Mouse (Mus musculus): ENCODE results near the gene Selenop.
"Not testable (repeated sequence)": the region's sequence is repeated elsewhere in the genome, so short reads cannot be mapped to it uniquely, and the experiment has no call there.

Selenop gene

GRCm38 (mm10) chr15:3268247-3268646 is at the start of gene Selenop:
Gene Selenop (plus strand): TSS chr15:3268547.
- no peak for DNase-seq

- not testable (repeated sequence) for DNase-seq
Measured at GRCm38 (mm10) chr15:3218668-3219067, 49.7 kb upstream of the Selenop start.

GRCm38 (mm10) chr15:3222803-3223437 is 45.4 kb upstream of the Selenop start:
- no peak for DNase-seq

- DNase-seq: no peak
Measured at GRCm38 (mm10) chr15:3226573-3226972, 41.8 kb upstream of the Selenop start.

GRCm38 (mm10) chr15:3228185-3228584 is 40.2 kb upstream of the Selenop start:
- no peak for DNase-seq

GRCm38 (mm10) chr15:3228990-3229389 is 39.4 kb upstream of the Selenop start:
- no peak for DNase-seq

- no peak for DNase-seq
Measured at GRCm38 (mm10) chr15:3231004-3231403, 37.3 kb upstream of the Selenop start.

- no peak for DNase-seq
Measured at GRCm38 (mm10) chr15:3232168-3232835, 36.0 kb upstream of the Selenop start.

GRCm38 (mm10) chr15:3233837-3234551 is 34.4 kb upstream of the Selenop start:
- DNase-seq: no peak

- no peak for DNase-seq
Measured at GRCm38 (mm10) chr15:3236338-3236737, 32.0 kb upstream of the Selenop start.

GRCm38 (mm10) chr15:3237963-3238362 is 30.4 kb upstream of the Selenop start:
- DNase-seq: no peak

- DNase-seq: not testable (repeated sequence)
Measured at GRCm38 (mm10) chr15:3245036-3245435, 23.3 kb upstream of the Selenop start.

- DNase-seq: no peak
Measured at GRCm38 (mm10) chr15:3250620-3251019, 17.7 kb upstream of the Selenop start.

GRCm38 (mm10) chr15:3251031-3251717 is 17.2 kb upstream of the Selenop start:
- no peak for DNase-seq

- no peak for DNase-seq
Measured at GRCm38 (mm10) chr15:3251718-3252067, 16.7 kb upstream of the Selenop start.

GRCm38 (mm10) chr15:3259025-3259424 is 9.3 kb upstream of the Selenop start:
- no peak for DNase-seq

- DNase-seq: no peak
Measured at GRCm38 (mm10) chr15:3260309-3260708, 8.0 kb upstream of the Selenop start.

GRCm38 (mm10) chr15:3262883-3263282 is 5.5 kb upstream of the Selenop start:
- DNase-seq: no peak

GRCm38 (mm10) chr15:3264293-3264692 is 4.1 kb upstream of the Selenop start:
- peak; percentile 28 for DNase-seq

- no peak for DNase-seq
Measured at GRCm38 (mm10) chr15:3264828-3265227, 3.5 kb upstream of the Selenop start.

GRCm38 (mm10) chr15:3269496-3269895 is 1.1 kb downstream of the Selenop start:
- DNase-seq: peak; percentile 10

- DNase-seq: peak; percentile 44
Measured at GRCm38 (mm10) chr15:3269996-3270645, 1.8 kb downstream of the Selenop start.

GRCm38 (mm10) chr15:3270646-3271077 is 2.3 kb downstream of the Selenop start:
- peak; percentile 76 for DNase-seq
